Mouse (Mus musculus): ENCODE results near the gene Trim14. TPM values are rescaled to one million over a fixed set of nuclear protein-coding genes. Genes with fewer than 3 reads are reported as not detected.
"Not testable (repeated sequence)": the region's sequence is repeated elsewhere in the genome, so short reads cannot be mapped to it uniquely, and the experiment has no call there.

Trim14 gene
- polyA plus RNA-seq (2014; fragmentation: Nextera tagmentation; extraction: Ambion mirVana) = 2.0 and 2.7 TPM in 2 replicates

GRCm38 (mm10) chr4:46535840-46536361 is at the start of gene Trim14:
Gene Trim14, minus strand, starts transcription at chr4:46536141.
- Histone ChIP-seq H3K27me3 (ENCODE audit: control insufficient read depth, insufficient read depth, low read length) (peaks cover 29% of the 10 kb centered on the region), H3K4me2 (ENCODE audit: low read depth, low read length) (peak within 1 kb of the TSS; percentile 78), H3K4me3 (ENCODE audit: low read depth, low read length) (peak within 1 kb of the TSS; percentile 41), H3K36me3 (replicated peaks; ENCODE audit: control insufficient read depth, insufficient read depth, low read depth, low read length) (no peaks in the 10 kb centered on the region), H3K4me1 (ENCODE audit: control insufficient read depth, insufficient read depth, low read length) (peaks cover 2% of the 10 kb centered on the region; the same call in 1 of the 2 replicates), H3K27ac (replicated peaks; ENCODE audit: low read depth, low read length) (no peak within 1 kb of the TSS), H3K9me3 (replicated peaks; ENCODE audit: control insufficient read depth, low read length) (no peaks in the 10 kb centered on the region), H3K9ac (replicated peaks; ENCODE audit: low read length) (0 out of 2 replicates have a peak within 1 kb of the TSS, but pooled peaks have one; percentile 25)
- WGBS = under 1% methylated on average over 45 of the region's 46 CpGs
- ATAC-seq (replicated peaks; ENCODE audit: insufficient number of reproducible peaks, low FRiP score, low TSS enrichment, low read depth) (peak; percentile 50), DNase-seq (ENCODE audit: low spot score) (peak; percentile 61)

GRCm38 (mm10) chr4:46585041-46585810 is 49.3 kb upstream of the Trim14 start:
- ATAC-seq (replicated peaks; ENCODE audit: insufficient number of reproducible peaks, low FRiP score, low TSS enrichment, low read depth) (no peak), DNase-seq (ENCODE audit: low spot score) (no peak)
- no peaks in the 10 kb centered on the region for H3K27me3 ChIP-seq (ENCODE audit: control insufficient read depth, insufficient read depth, low read length)
- no peaks in the 10 kb centered on the region for H3K4me1 ChIP-seq (ENCODE audit: control insufficient read depth, insufficient read depth, low read length)
- no peak overlapping the region for H3K4me2 ChIP-seq (ENCODE audit: low read depth, low read length)
- no peaks in the 10 kb centered on the region for H3K9me3 ChIP-seq (replicated peaks; ENCODE audit: control insufficient read depth, low read length)
- no peak overlapping the region for H3K27ac ChIP-seq (replicated peaks; ENCODE audit: low read depth, low read length)
- WGBS = 74% methylated on average over 13 of the region's 13 CpGs
- H3K4me3 ChIP-seq (ENCODE audit: low read depth, low read length) = no peak overlapping the region
- no peaks in the 10 kb centered on the region for H3K36me3 ChIP-seq (replicated peaks; ENCODE audit: control insufficient read depth, insufficient read depth, low read depth, low read length)
- H3K9ac ChIP-seq (replicated peaks; ENCODE audit: low read length) = no peak overlapping the region

DNA sequence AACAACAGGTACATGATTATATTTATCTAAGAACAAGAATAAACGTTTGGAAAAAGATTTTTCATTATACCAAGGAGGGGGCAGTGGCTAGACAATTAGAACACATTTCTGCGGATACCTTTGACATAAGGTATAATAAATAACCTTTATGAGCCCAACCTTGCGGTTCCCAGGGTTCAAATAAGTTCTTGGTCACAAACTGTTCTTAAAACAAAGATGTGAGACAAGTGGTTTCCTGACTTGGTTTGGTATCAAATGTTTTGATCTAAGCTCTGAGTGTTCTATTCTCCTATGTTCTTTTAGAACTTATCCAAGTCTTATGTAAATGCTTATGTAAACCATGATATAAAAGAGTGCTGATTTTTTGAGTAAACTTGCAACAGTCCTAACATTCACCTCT is 48.6 kb upstream of the Trim14 start:
- H3K27me3 ChIP-seq (ENCODE audit: control insufficient read depth, insufficient read depth, low read length); H3K4me2 ChIP-seq (ENCODE audit: low read depth, low read length); H3K4me1 ChIP-seq (ENCODE audit: control insufficient read depth, insufficient read depth, low read length); H3K9ac ChIP-seq (replicated peaks; ENCODE audit: low read length); H3K36me3 ChIP-seq (replicated peaks; ENCODE audit: control insufficient read depth, insufficient read depth, low read depth, low read length); H3K27ac ChIP-seq (replicated peaks; ENCODE audit: low read depth, low read length); H3K9me3 ChIP-seq (replicated peaks; ENCODE audit: control insufficient read depth, low read length); DNase-seq (ENCODE audit: low spot score); ATAC-seq (replicated peaks; ENCODE audit: insufficient number of reproducible peaks, low FRiP score, low TSS enrichment, low read depth); H3K4me3 ChIP-seq (ENCODE audit: low read depth, low read length): not testable (repeated sequence)
- 80% methylated on average over 3 of the region's 3 CpGs for WGBS

DNA sequence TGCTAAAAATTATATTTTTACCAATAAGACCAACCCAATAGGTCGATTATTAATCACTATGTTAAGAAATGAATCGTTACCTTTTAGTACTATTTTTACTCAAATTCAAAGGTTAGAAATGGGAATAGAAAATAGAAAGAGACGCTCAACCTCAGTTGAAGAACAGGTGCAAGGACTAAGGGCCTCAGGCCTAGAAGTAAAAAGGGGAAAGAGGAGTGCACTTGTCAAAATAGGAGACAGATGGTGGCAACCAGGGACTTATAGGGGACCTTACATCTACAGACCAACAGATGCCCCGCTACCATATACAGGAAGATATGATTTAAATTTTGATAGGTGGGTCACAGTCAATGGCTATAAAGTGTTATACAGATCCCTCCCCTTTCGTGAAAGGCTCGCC is 48.1 kb upstream of the Trim14 start:
- H3K4me2 ChIP-seq (ENCODE audit: low read depth, low read length); H3K4me1 ChIP-seq (ENCODE audit: control insufficient read depth, insufficient read depth, low read length); ATAC-seq (replicated peaks; ENCODE audit: insufficient number of reproducible peaks, low FRiP score, low TSS enrichment, low read depth); DNase-seq (ENCODE audit: low spot score); H3K9ac ChIP-seq (replicated peaks; ENCODE audit: low read length); H3K9me3 ChIP-seq (replicated peaks; ENCODE audit: control insufficient read depth, low read length); H3K27ac ChIP-seq (replicated peaks; ENCODE audit: low read depth, low read length); H3K4me3 ChIP-seq (ENCODE audit: low read depth, low read length); H3K36me3 ChIP-seq (replicated peaks; ENCODE audit: control insufficient read depth, insufficient read depth, low read depth, low read length); H3K27me3 ChIP-seq (ENCODE audit: control insufficient read depth, insufficient read depth, low read length): not testable (repeated sequence)
- WGBS = 75% methylated on average over 1 of the region's 6 CpGs

- not testable (repeated sequence) for H3K27ac ChIP-seq (replicated peaks; ENCODE audit: low read depth, low read length); H3K9me3 ChIP-seq (replicated peaks; ENCODE audit: control insufficient read depth, low read length); ATAC-seq (replicated peaks; ENCODE audit: insufficient number of reproducible peaks, low FRiP score, low TSS enrichment, low read depth); H3K36me3 ChIP-seq (replicated peaks; ENCODE audit: control insufficient read depth, insufficient read depth, low read depth, low read length); H3K27me3 ChIP-seq (ENCODE audit: control insufficient read depth, insufficient read depth, low read length); H3K4me2 ChIP-seq (ENCODE audit: low read depth, low read length); DNase-seq (ENCODE audit: low spot score); H3K4me1 ChIP-seq (ENCODE audit: control insufficient read depth, insufficient read depth, low read length); H3K4me3 ChIP-seq (ENCODE audit: low read depth, low read length); H3K9ac ChIP-seq (replicated peaks; ENCODE audit: low read length)
- WGBS = 84% methylated on average over 9 of the region's 9 CpGs
Measured at GRCm38 (mm10) chr4:46582024-46582423, 46.1 kb upstream of the Trim14 start.

- H3K4me2 ChIP-seq (ENCODE audit: low read depth, low read length); DNase-seq (ENCODE audit: low spot score); H3K4me1 ChIP-seq (ENCODE audit: control insufficient read depth, insufficient read depth, low read length); H3K9ac ChIP-seq (replicated peaks; ENCODE audit: low read length); H3K27ac ChIP-seq (replicated peaks; ENCODE audit: low read depth, low read length); H3K36me3 ChIP-seq (replicated peaks; ENCODE audit: control insufficient read depth, insufficient read depth, low read depth, low read length); H3K27me3 ChIP-seq (ENCODE audit: control insufficient read depth, insufficient read depth, low read length); ATAC-seq (replicated peaks; ENCODE audit: insufficient number of reproducible peaks, low FRiP score, low TSS enrichment, low read depth); H3K9me3 ChIP-seq (replicated peaks; ENCODE audit: control insufficient read depth, low read length); H3K4me3 ChIP-seq (ENCODE audit: low read depth, low read length): not testable (repeated sequence)
- WGBS = 95% methylated on average over 22 of the region's 22 CpGs
Measured at GRCm38 (mm10) chr4:46581577-46581976, 45.6 kb upstream of the Trim14 start.

- not testable (repeated sequence) for H3K27me3 ChIP-seq (ENCODE audit: control insufficient read depth, insufficient read depth, low read length)
- WGBS = 93% methylated on average over 15 of the region's 15 CpGs
Measured at GRCm38 (mm10) chr4:46580799-46581243, 44.9 kb upstream of the Trim14 start.

DNA sequence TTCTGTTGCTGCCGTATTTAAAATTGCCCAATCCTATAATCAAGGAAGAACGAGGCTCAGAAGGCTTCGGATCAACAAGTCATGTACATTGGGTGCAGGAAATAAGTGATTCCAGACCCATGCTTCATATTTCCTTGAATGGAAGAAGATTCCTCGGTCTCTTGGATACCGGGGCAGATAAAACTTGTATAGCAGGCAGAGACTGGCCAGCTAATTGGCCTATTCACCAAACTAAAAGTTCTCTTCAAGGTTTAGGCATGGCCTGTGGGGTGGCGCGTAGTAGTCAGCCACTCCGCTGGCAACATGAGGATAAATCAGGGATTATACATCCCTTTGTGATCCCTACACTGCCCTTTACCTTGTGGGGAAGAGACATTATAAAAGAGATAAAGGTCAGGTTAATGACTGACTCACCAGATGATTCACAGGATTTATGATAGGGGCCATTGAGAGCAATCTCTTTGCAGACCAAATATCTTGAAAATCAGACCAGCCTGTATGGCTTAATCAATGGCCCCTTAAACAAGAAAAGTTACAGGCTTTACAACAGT is 42.9 kb upstream of the Trim14 start:
- DNase-seq (ENCODE audit: low spot score); H3K27me3 ChIP-seq (ENCODE audit: control insufficient read depth, insufficient read depth, low read length); H3K27ac ChIP-seq (replicated peaks; ENCODE audit: low read depth, low read length); ATAC-seq (replicated peaks; ENCODE audit: insufficient number of reproducible peaks, low FRiP score, low TSS enrichment, low read depth); H3K9me3 ChIP-seq (replicated peaks; ENCODE audit: control insufficient read depth, low read length); H3K36me3 ChIP-seq (replicated peaks; ENCODE audit: control insufficient read depth, insufficient read depth, low read depth, low read length); H3K4me3 ChIP-seq (ENCODE audit: low read depth, low read length); H3K4me2 ChIP-seq (ENCODE audit: low read depth, low read length); H3K9ac ChIP-seq (replicated peaks; ENCODE audit: low read length); H3K4me1 ChIP-seq (ENCODE audit: control insufficient read depth, insufficient read depth, low read length): not testable (repeated sequence)
- WGBS = 90% methylated on average over 8 of the region's 8 CpGs

More at GRCm38 (mm10) chr4:46580799-46581243, 44.9 kb upstream of the Trim14 start:
- not testable (repeated sequence) for H3K4me3 ChIP-seq (ENCODE audit: low read depth, low read length); H3K4me1 ChIP-seq (ENCODE audit: control insufficient read depth, insufficient read depth, low read length); H3K27ac ChIP-seq (replicated peaks; ENCODE audit: low read depth, low read length); ATAC-seq (replicated peaks; ENCODE audit: insufficient number of reproducible peaks, low FRiP score, low TSS enrichment, low read depth); H3K4me2 ChIP-seq (ENCODE audit: low read depth, low read length); H3K36me3 ChIP-seq (replicated peaks; ENCODE audit: control insufficient read depth, insufficient read depth, low read depth, low read length); H3K9ac ChIP-seq (replicated peaks; ENCODE audit: low read length); DNase-seq (ENCODE audit: low spot score); H3K9me3 ChIP-seq (replicated peaks; ENCODE audit: control insufficient read depth, low read length)
